Mouse (Mus musculus) frontal cortex, postnatal 14 days (tissue): ENCODE data around the gene Hmcn1.
A peak's percentile ranks its signal among the peaks of the same experiment; 100 is the strongest.

Experiments
- DNase-seq, 2 experiments: peaks; one replicate each; pipeline ENCODE4 v3.0.0; 2022; ENCODE audit warnings: low spot score in 2 of 2

Gene Hmcn1

DNA sequence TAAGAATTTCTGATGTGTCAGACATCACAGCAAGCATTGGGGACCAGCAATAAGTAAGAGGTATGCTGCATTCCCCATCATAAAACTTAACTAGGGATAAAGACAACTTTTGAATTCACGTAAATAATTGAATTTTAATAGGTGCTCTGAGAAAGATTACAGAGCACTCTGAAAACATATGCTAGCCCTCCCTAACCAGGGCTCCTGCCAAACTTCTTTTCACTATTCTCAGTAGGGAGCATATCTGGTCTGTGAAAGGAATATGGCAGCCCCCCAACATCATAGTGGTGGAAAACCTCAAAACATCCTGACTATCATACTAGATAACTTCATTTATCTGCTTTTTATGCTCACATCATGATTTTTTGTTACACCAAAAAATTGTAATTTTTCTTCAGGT, 347.9 kb downstream of the Hmcn1 start:
- no peak for DNase-seq

DNA sequence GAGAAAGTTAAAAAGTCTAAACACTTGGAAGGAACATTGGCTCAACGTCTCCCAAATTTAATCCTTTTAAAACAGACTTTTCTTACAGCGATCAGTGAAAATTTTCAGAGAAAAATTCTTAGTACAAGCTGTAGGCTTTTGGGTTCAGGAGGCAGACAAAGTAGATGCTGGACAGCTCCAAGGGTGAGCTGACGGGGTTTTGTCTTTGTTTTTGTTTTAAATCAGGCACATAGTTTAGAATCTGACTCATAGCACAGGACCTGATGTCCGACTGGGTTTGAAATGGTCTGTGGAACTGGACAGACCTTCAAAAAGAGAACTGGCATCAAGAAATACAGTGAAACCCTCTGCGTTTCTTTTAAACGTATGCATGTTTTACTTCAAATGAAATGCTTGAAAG, 353.7 kb downstream of the Hmcn1 start:
- DNase-seq: no peak

DNA sequence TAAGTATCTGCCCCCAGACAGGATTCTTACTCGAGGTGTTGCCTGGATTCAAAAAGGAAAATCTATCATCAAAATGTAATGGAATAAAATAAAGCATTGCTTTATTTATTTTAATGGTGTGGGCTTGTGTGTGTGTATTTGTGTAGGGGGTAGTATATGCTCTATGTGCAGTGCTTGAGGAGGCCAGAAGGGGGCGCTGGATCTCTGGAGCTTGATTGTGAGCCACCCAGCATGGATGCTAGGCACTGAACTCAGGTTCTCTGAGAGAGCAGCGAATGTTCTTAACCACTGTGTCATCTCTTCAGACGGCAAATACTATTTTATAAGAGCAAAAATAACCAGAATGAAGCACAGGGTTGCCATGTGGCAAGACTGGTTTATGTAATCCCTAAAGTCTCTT, 360.7 kb downstream of the Hmcn1 start:
- DNase-seq: no peak

DNA sequence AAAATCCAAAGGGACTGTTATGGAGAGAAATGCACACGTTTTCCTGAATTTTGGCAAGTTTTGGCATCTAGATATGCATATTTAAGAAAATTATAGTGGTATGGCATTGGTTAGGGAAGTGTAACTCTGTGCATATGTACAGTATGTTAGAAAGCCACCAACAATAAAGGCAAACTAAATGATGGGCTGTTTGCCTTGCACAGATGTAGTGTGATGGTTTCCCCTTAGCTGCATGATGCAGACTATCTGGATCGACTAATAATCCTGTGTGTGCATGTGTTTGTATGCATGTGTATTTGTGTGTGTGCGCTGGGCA, 361.4 kb downstream of the Hmcn1 start:
- no peak for DNase-seq

DNA sequence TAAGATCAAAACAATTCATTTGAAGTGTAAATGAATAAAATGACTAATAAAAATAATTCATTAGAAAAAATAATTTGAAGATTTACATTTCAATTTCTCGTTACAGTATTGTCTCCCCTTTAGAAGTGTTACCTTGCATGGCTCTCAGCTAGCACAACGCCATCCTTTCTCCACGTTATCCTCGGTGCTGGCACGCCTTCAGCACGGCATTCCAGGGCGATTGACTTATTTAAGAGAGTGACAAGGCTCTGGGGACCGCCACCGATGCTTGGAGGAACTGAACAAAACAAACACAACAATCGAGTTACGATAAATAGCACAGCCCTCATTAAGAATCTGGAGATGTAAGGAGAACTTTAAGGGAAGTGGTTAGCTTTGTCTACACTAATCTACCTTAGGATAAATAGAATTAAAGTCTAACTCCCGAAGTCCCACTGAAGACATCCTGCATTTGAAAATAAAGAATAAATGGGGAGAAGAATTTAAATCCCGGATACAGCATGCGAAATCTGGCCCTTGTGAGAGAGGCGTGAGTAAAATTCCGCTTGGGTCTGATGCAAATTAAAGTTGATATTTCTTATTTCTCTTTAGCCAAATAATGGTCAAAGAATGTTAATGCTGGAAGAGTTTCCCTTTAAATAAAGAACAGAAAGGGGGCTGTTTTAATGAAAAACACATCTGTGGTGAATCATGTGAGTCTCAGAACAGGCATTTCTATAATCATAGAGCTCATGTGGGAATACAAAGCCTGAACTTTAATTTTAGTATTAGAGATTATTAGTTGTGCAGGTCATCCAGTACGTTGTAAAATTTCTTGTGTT, 362.0 kb downstream of the Hmcn1 start:
- DNase-seq: no peak

DNA sequence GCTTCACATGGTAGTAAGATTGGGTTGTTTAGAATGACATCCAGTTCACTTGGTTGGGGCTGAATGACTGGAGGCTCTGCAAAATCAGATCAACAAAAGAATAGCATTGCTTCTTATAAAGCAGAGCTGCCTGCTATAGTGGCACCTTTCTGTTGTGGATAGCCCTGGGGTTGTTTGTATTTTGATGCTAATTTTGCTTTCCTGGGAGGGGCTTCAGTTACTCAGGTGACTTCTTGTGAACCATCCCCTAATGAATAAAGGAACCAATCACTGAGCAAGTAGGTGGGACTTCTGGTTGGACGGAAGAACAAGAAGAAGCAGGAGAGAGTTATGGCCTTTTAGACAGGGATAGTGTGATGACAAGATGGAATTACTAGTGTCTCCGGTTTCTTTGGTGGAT, 370.0 kb downstream of the Hmcn1 start:
- no peak for DNase-seq

DNA sequence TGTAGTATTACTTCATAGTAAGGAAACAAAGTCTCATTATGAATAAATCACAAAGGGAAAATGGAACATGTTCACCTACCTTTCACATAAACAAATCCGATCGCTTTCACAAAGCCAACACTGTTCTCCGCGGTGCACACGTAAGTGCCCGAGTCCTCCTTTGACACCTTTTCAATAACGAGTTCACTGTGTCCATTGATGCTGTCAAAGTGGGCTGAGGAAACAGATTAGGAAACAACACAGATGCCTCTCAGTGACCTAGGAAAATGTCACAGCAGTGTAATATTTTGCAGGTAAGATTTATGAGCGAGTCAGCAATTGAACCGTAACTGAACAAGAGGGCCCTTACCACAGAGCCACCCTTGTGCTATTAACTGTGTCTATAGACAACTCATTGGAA, 382.7 kb downstream of the Hmcn1 start:
- DNase-seq: no peak

DNA sequence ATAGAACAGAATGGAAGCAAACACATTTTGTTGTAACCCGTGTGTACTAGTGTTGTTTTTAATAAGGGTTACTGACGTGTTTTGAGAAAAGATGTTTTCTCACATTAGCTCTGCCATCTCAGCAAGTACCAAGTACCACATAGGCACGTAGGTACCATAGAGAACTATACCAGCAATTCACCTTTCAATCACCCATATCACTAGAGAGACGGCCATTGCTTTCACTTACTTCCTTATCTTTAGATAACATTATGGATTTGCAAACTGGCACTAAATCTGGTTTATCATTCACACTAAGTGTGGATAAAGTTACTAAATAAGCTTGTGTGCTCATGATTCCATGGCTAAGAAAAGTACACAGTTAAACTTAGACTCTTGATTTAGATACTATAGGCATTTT, 387.1 kb downstream of the Hmcn1 start:
- DNase-seq: no peak

DNA sequence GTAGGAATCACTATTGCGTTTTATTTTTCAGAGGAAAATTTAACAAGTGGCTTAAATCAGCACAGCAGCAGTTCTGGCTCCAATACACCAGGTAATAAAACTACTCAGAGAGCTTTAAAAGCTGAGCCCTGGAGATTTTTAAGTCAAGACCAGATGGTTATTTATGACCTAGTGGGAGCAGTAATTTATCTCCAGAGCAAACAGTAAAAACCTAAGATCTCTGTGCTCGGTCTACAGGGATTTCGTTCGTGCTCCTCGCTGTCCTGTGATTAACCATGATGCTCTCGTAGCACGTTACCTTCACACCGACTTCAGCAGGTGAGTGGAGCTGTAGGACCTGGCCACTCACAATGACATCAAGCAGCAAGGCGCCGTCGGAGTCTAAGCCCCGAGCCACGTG, 399.6 kb downstream of the Hmcn1 start:
- no peak for DNase-seq

DNA sequence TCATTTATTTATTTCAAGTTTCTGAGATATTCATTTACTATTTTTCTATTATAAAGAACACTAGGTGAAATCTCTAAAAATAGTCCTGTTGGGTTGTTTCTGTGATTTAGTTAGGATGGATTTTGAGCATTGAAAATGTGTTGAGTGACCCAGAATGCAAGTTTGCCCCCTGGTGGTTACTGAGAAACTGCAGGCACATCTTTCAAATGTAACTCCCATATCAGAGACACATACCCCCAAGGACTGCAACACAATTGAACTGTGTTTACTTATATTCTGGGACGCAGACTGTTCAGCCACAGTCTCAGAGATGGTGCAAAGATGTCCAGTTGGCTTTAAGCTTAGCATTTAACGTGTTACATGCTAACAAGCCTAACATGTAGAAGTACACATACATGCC, 402.0 kb downstream of the Hmcn1 start:
- peak in 1 of 2 experiments; percentile 51 for DNase-seq

DNA sequence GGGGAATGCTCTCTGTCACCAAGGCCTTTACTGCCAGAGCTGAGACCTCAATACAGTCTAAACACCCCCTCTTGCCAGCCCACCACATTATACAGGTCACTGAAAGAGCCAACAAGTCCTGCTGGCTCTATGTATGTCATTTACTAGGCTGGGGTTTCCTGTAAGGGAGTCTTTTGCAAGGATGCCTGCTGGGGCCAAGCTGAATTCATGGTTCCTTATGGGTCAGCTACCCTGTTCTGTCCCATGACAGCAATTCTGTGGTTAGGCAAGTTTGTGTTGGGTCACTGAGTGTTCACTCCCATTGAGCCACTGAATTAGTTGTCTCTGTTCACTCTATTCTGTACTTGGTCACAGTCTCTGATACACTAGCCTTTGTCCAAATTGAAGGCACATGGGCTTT, 405.8 kb downstream of the Hmcn1 start:
- DNase-seq: no peak

DNA sequence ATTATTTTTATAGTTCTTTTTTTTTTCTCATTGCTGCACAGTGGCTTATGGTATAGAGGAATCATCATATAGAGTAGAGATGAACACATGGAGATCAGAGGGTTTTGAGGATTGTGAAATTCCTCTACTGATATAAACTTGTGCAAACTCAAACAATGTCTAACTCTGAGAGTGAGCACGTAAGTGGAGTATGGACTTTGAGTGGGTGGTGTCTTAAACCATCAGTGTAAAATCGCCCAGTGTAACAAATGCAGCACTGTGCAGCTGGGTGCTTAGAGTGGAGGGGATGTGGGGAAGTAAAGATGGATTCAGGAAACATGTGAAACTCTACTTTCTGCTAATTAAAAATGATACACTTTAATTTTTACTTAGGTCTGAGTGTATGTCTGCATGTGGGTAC, 408.8 kb downstream of the Hmcn1 start:
- no peak for DNase-seq

DNA sequence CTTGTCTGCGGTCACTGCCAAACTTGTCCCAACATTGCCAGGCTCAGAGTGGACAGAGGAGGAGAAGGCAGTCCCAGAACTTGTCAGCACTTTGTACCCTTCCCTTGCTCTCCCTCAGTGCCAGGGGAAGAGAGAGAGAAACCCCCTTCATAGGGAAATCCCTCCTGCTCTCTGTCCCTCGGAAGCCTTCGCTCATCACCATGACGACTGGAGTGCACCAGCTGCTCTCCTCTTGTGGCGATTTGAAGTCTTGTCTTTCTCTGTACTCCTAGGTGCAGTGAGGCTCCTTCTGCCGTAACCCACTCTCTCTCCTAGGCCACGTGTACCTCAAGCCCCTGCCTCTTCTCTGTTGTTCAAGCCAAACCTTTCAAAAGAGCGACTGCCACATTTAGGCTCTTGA, 409.5 kb downstream of the Hmcn1 start:
- DNase-seq: peak in 1 of 2 experiments; percentile 8

DNA sequence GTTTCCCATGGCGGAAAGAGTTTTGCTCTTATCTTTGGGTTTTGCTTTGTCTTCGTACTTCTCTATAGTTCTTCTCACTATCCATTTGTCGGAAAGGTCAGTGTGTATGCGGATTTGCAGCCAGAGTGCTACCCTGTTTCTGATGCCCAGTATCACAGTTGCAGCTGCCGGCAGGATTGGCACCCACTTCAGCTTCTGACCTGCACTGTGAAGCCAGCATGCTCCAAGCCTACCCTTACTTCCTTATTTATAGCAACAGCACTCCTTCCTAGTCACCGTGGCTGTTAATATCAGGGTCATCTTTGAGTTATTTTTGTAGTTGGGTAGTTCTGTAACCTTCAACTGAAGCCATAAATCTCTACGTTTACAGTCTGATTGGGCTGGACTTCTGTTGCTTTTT, 412.7 kb downstream of the Hmcn1 start:
- DNase-seq: no peak

DNA sequence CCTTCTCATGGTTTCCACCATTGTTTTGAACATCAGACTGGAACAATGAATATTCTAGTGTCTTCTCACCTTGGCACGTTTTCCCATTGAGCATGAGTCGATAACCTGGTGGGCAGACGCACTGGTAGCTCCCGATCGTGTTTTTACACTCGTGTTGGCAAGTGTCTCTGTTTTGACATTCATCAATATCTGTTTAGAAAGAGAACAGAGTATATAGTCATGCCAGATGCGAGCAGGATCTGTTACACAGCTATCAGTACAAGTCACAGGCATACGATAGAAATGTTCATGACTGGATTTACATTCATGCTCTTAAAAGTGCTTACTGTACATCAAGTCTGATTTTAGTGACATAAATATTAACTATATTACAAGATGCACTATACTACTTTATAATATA, 419.8 kb downstream of the Hmcn1 start:
- DNase-seq: no peak

DNA sequence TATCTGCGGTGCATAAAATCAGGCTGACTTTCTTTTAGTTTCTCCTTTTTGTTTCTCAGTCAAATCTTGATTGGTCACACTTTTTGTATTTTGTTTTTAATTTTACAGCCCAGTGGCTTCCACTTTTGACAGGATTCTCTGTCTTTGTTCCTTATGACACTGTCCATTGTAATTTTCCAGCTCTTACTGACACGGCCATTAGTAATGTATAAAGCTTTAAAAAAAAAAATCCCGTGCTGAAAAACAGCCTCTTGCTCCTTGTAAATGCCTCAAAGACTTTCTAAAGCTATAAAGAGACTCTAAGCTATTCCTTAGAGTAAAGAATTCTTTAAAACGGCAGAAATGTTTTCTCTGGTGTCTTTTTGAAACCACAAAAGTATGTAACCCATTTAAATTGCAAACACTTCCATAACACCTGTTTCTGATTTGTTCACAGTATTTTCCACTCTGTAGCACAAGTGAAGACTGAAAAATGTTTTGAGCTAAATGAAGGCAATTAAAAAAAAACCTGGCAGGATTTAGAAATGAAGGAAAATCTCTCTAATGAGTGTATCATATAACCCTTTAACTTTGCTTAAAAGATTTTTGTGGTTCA, 422.6 kb downstream of the Hmcn1 start:
- no peak for DNase-seq

DNA sequence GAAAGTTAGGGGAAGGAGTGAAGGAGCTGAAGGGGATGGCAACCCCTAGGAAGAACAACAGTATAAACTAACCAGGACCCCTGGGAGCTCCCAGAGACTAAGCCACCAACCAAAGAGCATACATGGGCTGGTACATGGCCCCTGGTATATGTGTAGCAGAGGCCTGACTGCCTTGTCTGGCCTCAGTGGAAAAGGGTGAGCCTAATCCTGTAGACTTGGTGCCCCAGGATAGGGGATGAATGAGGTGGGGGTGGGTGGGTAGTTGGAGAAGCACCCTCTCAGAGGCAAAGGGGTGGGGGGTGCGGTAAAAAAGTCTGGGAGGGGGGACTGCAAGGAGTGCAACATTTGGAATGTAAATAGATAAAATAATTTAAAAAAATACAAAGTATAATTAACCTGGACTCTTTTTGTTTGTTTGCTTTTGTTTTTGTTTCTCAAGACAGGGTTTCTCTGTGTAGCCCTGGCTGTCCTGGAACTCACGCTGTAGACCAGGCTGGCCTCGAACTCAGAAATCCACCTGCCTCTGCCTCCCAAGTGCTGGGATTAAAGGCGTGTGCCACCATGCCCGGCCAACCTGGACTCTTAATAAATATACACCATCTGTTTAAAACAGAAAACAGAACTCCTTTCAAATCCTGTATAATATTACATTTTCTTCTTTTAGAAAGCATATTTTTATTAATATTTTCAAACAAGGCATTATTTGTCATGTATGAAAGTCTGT, 423.3 kb downstream of the Hmcn1 start:
- no peak for DNase-seq

DNA sequence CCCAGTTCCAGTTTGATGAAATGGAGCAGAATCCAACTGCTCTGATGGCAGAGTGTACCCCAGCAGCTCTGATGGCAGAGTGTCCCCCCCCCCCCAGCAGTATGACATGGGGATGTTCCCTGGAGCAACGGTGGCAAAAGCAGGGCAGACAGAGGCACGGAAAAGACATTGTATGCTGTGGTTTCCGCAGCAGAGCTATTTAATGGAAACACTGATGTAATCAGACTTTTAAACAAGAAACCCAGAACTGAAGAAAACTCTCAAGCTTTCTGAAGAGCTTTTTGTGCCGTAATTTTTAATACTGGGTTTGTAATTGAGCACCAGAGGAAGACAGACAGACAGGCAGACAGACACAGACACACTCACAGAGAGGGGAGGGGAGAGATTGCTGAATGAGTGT, 426.9 kb downstream of the Hmcn1 start:
- no peak for DNase-seq

DNA sequence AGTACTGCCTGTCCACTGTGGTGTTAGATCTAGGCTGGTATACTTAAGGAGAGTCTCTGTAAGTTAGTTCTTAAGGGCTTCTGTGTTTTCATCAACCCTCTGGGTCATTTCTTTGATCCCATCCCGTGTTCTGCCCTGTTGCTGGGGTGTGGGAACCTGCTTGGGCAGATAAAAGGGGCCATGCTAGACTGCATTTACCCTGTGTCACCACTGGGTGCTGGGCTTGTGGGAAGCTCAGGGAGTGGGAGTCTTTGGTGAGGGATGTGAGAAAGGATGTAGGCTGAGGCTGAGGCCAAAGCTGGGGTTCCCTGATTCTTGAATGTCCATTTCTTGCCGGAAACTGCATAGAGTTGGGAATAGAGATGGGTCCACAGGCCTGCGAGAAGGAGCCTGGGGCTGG, 436.6 kb downstream of the Hmcn1 start:
- no peak for DNase-seq

DNA sequence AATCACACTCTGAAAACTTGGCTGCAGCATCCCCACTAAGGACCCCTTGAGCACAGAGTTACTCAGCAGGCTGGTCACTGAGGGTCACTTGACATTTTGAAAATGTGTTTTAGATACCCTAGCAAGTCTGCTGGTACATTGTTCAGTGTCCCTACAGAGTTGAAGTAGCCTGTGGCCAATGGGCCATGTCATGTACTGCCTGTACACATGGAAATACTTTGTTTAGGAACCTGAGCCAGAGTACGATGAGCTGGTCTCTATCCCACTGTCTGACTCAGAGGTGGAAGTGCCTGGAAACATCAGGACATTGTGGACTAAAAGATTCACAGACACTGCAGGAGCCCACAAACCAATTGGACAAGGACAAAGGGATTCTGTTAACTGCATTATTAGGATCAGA, 441.8 kb downstream of the Hmcn1 start:
- no peak for DNase-seq

DNA sequence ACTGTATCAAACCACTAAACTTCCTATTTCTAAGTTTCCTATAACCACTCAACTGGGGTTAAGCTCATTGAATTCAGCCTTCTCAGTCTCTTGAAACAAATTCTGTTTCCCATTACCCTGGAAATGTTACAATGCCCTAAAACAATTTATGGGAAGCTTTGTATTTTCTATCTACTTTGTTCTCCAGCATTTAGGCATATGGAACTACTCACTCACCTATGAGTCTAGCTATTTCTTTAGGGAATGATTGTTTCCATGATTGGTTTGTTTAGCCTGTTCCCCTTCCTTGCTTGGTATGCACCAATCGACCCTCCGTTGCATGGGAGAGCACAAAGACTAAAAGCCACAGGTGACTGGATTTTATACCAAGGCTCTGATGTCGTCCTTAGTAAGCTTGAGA, 446.8 kb downstream of the Hmcn1 start:
- DNase-seq: no peak

DNA sequence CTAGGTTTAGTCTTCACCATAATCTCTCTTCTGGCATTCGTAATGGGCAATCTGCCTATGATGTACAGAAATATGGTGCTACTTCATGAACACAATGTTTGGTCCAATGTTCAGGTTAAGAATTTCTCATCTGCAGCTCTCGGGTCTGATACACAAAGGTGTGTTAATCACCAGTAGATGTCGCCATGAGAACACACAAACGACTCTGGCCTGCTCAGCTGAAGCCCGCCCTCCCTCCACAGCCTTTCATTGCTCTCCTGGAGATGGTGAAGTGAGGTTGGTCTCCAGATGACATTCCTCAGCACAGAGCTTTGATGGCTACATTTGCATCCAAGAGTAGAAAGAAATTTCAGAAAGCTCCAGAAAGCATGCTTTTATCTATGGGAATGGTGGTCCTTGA, 453.0 kb downstream of the Hmcn1 start:
- DNase-seq: no peak

DNA sequence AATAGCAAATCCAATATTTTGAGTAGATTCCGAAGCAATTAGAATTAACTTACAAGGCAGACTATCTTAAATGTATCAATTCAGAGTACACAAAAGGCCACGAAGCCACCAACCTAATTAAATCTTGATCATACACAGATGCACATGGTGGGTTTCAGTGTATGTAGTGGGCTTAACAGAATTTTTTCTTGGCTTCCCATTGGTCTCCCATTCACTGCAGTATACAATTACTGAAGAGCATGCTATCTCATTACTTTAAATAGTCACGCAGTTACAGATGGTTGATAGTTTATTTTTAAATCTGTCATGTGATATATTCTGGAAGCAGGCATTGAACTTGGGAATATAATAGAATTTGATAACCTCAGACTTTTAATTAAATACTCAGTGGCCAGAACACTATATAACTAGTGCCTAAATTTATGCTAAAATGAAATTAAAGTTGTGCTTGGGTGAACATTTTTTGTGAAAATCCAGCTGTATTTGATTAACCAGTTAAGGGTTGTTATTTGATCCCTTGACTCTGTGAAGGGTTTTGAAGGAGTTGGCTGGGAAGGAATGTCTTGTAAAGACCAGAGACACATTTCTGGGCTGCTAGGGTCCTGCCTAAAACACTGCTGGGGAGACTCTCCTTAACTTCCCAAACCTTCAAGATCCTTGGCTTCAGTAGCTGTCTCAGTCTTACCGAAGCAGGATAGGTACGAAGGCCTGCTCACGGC, 455.7 kb downstream of the Hmcn1 start:
- no peak for DNase-seq
